Mouse (Mus musculus) intestine, embryonic 16.5 days (tissue): ENCODE measurements around the gene Kif2c. TPM values are rescaled to one million over a fixed set of nuclear protein-coding genes. Genes with fewer than 3 reads are reported as not detected.

Source experiments
- ATAC-seq: fragments of 200-750 bp; cut with Nextera tagmentation; 2 replicates; pipeline ENCODE4 v1.8.0; 2017; ENCODE audit warnings: moderate TSS enrichment, moderate library complexity
- H3K27ac ChIP-seq: fragments of 300-500 bp; sonication (generic); 2 replicates; pipeline ENCODE4 v1.5.1; 2014; ENCODE audit warnings: mild to moderate bottlenecking, low read length
- H3K27me3 ChIP-seq: fragments of 300-500 bp; sonication (generic); replicated peaks from 2 replicates; pipeline ENCODE4 v1.6.1; 2014; ENCODE audit warnings: low read length, control low read depth, mixed read lengths; ENCODE audit not compliant: control insufficient read depth, insufficient read depth
- H3K36me3 ChIP-seq: fragments of 300-500 bp; sonication (generic); 2 replicates; pipeline ENCODE4 v1.6.1; 2014; ENCODE audit warnings: low read length, control low read depth; ENCODE audit not compliant: control insufficient read depth, insufficient read depth
- H3K4me1 ChIP-seq: fragments of 300-500 bp; sonication (generic); 2 replicates; pipeline ENCODE4 v1.6.1; 2014; ENCODE audit warnings: low read length, control low read depth, mixed read lengths; ENCODE audit not compliant: control insufficient read depth, insufficient read depth
- H3K4me2 ChIP-seq: fragments of 300-500 bp; sonication (generic); 2 replicates; pipeline ENCODE4 v1.6.1; 2014; ENCODE audit warnings: low read depth, low read length, control low read depth
- H3K4me3 ChIP-seq: fragments of 300-500 bp; sonication (generic); 2 replicates; pipeline ENCODE4 v1.5.1; 2014; ENCODE audit warnings: mild to moderate bottlenecking, low read length
- H3K9ac ChIP-seq: fragments of 300-500 bp; sonication (generic); 2 replicates; pipeline ENCODE4 v1.6.1; 2014; ENCODE audit warnings: low read depth, low read length
- H3K9me3 ChIP-seq: fragments of 300-500 bp; sonication (generic); 2 replicates; pipeline ENCODE4 v1.6.1; 2016; ENCODE audit warnings: low read length, control low read depth; ENCODE audit not compliant: control insufficient read depth
- WGBS: fragments of 180-500 bp; shearing (Covaris S2); extraction: QIAGEN DNeasy Blood & Tissue Kit; methylation state at CpG from one replicate; pipeline ENCODE4 v1.1.7; 2014; 5-methylcytosine and 5-hydroxymethylcytosine counted together
- polyA plus RNA-seq: library from polyadenylated mRNA; unstranded; fragments of >200 nt; fragmentation: Nextera tagmentation; extraction: Ambion mirVana; gene quantifications from 2 replicates; pipeline ENCODE4 v1.2.1, GENCODE M21; 2015

Kif2c gene
- polyA plus RNA-seq, 1 experiment from 2014 or later = 41.3 TPM

DNA sequence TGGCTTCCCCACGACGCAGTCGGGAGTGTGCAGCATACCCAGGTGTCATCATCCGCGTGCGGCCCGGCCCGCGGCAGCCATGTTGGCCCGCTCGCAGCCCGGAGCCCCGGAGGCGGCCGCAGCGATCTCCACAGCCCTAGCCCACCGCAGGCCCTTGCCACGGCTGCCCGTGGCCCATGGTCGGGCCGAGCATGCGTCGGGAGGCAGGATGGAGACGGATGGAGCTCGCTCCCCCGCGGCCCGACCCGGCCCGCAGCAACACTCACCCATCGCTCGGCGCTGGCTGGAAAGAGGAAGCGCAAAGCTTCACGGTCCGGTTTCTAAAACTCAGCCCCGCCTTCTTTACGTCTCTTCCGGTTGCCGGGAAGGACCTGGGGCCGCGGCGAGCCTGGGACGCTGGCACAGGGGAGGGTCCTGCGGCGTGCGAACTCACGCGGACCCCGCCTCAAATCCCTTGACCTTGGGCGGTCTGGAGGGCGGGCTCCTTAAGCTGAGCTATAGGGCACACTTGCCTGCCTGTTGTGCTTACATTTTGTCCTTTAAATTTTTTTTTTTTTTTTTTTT lies 26.6 kb downstream of the Kif2c start, which contains the start of gene Rps8:
Gene Rps8, minus strand, starts transcription at position 452 of the 564 bp plus-strand sequence.
- Histone ChIP-seq H3K9ac (peak within 1 kb of the TSS; percentile 98), H3K4me1 (peaks cover 22% of the 10 kb centered on the region), H3K9me3 (no peaks in the 10 kb centered on the region), H3K4me3 (peak within 1 kb of the TSS; percentile 85), H3K36me3 (peaks cover 24% of the 10 kb centered on the region), H3K27ac (peak within 1 kb of the TSS; percentile 89), H3K4me2 (peak within 1 kb of the TSS; percentile 65), H3K27me3 (no peaks in the 10 kb centered on the region)
- under 1% methylated on average over 52 of the region's 52 CpGs for WGBS
- ATAC-seq = peak; percentile 94

DNA sequence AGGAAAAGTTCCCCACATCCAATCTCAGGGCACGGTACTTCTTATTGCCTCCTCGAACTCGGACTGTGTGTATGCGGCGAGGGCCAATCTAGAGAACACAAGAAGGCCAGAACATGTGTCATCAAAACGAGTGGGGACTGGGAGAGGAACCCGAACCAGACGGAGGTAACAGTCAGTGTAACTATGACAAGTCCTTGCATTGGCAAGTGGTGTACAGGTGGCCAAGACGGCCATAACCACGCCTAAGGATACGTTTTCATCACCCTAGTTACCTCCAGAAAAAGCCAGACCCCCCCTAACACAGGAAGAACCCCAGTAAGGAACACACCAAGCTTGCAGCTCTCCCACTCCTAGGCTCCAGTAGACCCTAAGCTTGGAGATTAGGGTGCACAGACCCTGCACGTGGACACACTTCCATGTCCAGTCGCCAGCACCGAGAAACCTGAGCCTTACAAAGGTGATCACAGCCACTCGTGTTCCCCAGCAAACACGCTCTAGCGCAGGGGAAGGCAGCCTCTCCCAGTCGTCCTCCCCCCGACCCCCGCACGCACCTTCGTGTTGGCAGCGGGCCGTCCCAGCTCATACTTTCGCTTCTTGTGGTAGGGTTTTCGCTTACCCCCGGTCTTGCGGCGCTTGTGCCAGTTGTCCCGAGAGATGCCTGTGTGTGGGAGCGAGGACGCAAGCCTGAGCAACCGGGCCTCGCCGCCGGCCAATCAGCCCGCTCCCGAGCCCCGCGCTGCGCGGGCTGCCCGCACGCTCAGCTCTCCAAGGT lies 27.2 kb downstream of the Kif2c start:
- Histone ChIP-seq H3K4me2 (peak overlapping the region; percentile 65), H3K27ac (peak overlapping the region; percentile 89), H3K36me3 (peaks cover 31% of the 10 kb centered on the region), H3K4me1 (peaks cover 22% of the 10 kb centered on the region), H3K27me3 (no peaks in the 10 kb centered on the region), H3K4me3 (peak overlapping the region; percentile 85), H3K9me3 (no peaks in the 10 kb centered on the region), H3K9ac (peak overlapping the region; percentile 98)
- ATAC-seq = peak; percentile 3; the same call in 1 of the 2 replicates
- 1% methylated on average over 44 of the region's 44 CpGs for WGBS

DNA sequence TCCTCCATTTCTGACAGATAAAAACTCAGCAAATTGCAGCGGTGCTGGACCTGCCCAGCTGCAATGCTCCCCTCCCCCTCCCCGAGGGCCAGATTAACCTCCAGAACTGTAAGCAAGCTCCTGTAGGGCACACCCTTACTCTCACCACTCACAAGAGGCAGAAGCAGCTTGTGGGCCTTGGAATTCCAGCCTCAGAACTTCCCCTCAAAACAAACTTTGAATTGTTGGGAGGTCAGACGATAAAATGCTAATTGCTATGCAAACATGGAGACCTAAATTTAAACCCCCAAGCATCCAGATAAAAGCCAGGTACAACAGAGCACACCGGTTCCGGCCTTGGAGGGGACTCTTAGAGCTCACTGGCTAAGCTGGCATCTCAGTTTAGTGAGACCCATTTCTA lies 29.7 kb downstream of the Kif2c start:
- Histone ChIP-seq H3K4me2 (peak overlapping the region; percentile 65; the same call in 1 of the 2 replicates), H3K27me3 (no peaks in the 10 kb centered on the region), H3K4me3 (peak overlapping the region; percentile 85; the same call in 1 of the 2 replicates), H3K9me3 (no peaks in the 10 kb centered on the region), H3K36me3 (peaks cover 34% of the 10 kb centered on the region), H3K9ac (peak overlapping the region; percentile 98; the same call in 1 of the 2 replicates), H3K4me1 (peaks cover 22% of the 10 kb centered on the region), H3K27ac (peak overlapping the region; percentile 33; the same call in 1 of the 2 replicates)
- ATAC-seq = no peak
- WGBS = 63% methylated on average over 5 of the region's 5 CpGs

- no peak overlapping the region for H3K4me3 ChIP-seq
- H3K9ac ChIP-seq = no peak overlapping the region
- no peak for ATAC-seq
- H3K4me2 ChIP-seq = no peak overlapping the region
- peaks cover 34% of the 10 kb centered on the region for H3K36me3 ChIP-seq
- H3K27ac ChIP-seq = no peak overlapping the region
- 67% methylated on average over 1 of the region's 1 CpGs for WGBS
- H3K9me3 ChIP-seq = no peaks in the 10 kb centered on the region
- H3K27me3 ChIP-seq = no peaks in the 10 kb centered on the region
- peaks cover 22% of the 10 kb centered on the region for H3K4me1 ChIP-seq
Measured at GRCm38 (mm10) chr4:117151416-117151815, 31.0 kb downstream of the Kif2c start.

GRCm38 (mm10) chr4:117150212-117150733 lies 32.2 kb downstream of the Kif2c start:
- Histone ChIP-seq H3K4me2 (no peak overlapping the region), H3K9ac (no peak overlapping the region), H3K9me3 (no peaks in the 10 kb centered on the region), H3K36me3 (peaks cover 34% of the 10 kb centered on the region), H3K4me3 (no peak overlapping the region), H3K27me3 (no peaks in the 10 kb centered on the region), H3K4me1 (peaks cover 22% of the 10 kb centered on the region), H3K27ac (0 out of 2 replicates have a peak overlapping the region, but pooled peaks have one; percentile 9)
- no peak for ATAC-seq
- WGBS = 90% methylated on average over 6 of the region's 6 CpGs

DNA sequence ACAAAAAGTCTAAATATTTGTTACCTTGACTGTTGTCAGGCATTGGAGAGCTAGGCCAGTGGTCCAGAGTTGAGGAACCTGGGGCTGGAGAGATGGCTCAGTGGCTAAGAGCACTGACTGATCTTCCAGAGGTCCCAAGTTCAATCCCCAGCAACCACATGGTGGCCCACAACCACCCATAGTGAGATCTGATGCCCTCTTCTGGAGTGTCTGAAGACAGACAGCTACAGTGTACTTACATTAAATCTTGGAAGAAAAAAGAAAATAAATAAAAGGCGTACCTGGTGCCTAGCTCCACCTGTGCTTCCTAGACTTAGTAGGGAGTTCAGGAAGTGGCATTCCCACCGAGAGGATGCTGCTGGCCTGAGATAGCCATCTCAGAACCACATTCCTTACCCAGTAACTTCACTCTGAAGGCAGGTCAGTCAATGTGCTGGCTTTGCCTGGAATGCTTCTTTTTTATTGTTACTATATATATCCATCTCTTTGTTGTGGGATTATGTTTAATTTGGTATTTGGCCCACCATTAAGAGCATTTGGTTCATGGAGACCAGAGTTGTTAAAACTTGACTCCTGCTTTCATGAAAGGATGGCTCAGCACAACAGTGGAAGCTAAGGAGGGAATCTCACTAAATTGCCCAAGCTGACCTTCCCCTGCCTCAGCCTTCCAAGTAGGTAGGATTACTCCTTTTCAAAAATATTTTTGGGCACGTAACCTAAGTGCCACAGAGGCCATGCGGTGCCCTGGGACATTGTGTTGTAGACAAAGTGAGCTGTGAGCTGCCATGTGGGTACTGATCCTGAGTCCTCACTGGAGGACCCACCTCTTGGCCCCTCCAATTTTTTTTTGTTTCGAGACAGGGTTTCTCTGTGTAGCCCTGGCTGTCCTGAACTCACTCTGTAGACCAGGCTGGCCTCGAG lies 32.9 kb downstream of the Kif2c start:
- H3K36me3 ChIP-seq = peaks cover 34% of the 10 kb centered on the region

DNA sequence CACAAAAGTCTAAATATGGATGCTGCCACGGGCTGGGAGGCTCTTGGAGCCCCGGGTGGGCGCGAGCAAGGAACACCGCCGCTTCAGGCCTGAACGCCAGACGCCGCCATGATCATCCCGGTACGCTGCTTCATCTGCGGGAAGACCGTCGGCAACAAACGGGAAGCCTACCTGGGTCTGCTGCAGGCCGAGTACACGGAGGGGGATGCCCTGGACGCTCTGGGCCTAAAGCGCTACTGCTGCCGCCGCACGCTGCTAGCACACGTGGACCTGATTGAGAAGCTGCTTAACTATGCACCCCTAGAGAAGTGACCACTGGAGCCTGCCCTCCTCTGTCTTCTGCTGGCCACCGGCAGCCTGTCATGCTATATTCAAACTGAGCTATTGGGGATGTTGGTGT lies 33.6 kb downstream of the Kif2c start:
- no peak overlapping the region for H3K27ac ChIP-seq
- no peak overlapping the region for H3K4me2 ChIP-seq
- H3K9me3 ChIP-seq = no peaks in the 10 kb centered on the region
- no peaks in the 10 kb centered on the region for H3K27me3 ChIP-seq
- ATAC-seq = no peak
- no peak overlapping the region for H3K9ac ChIP-seq
- peaks cover 14% of the 10 kb centered on the region for H3K4me1 ChIP-seq
- 70% methylated on average over 24 of the region's 24 CpGs for WGBS
- H3K4me3 ChIP-seq = no peak overlapping the region
- peaks cover 31% of the 10 kb centered on the region for H3K36me3 ChIP-seq

More for the DNA sequence above, 32.9 kb downstream of the Kif2c start:
- no peaks in the 10 kb centered on the region for H3K9me3 ChIP-seq
- no peak overlapping the region; the same call in 1 of the 2 replicates for H3K27ac ChIP-seq
- H3K4me1 ChIP-seq = peaks cover 21% of the 10 kb centered on the region
- WGBS = 76% methylated on average over 6 of the region's 6 CpGs
- no peak overlapping the region for H3K9ac ChIP-seq
- no peak for ATAC-seq
- H3K27me3 ChIP-seq = no peaks in the 10 kb centered on the region
- no peak overlapping the region for H3K4me3 ChIP-seq
- H3K4me2 ChIP-seq = no peak overlapping the region

GRCm38 (mm10) chr4:117148047-117148713 lies 34.3 kb downstream of the Kif2c start:
- peaks cover 8% of the 10 kb centered on the region for H3K4me1 ChIP-seq
- peaks cover 26% of the 10 kb centered on the region for H3K36me3 ChIP-seq
- no peak overlapping the region for H3K27ac ChIP-seq
- WGBS = 72% methylated on average over 18 of the region's 18 CpGs
- H3K4me3 ChIP-seq = no peak overlapping the region
- no peak overlapping the region for H3K9ac ChIP-seq
- no peak for ATAC-seq
- no peaks in the 10 kb centered on the region for H3K9me3 ChIP-seq
- H3K27me3 ChIP-seq = no peaks in the 10 kb centered on the region
- H3K4me2 ChIP-seq = no peak overlapping the region
